Mouse (Mus musculus): ENCODE data around the gene Adam3.

Gene Adam3

GRCm38 (mm10) chr8:24725630-24726029, at the start of gene Adam3:
Gene Adam3, minus strand, starts transcription at chr8:24725852.
- DNase-seq = no peak

- DNase-seq = no peak
Measured at GRCm38 (mm10) chr8:24724886-24725626, 596 bp downstream of the Adam3 start.
